Mouse (Mus musculus): ENCODE measurements around the gene Mettl23. TPM values are rescaled to one million over a fixed set of nuclear protein-coding genes. Genes with fewer than 3 reads are reported as not detected.
A peak's percentile ranks its signal among the peaks of the same experiment; 100 is the strongest.

Gene Mettl23
- polyA plus RNA-seq, 1 experiment: 18.3 TPM

GRCm38 (mm10) chr11:116851576-116852290 is 8.7 kb downstream of the Mettl23 start:
- TF ChIP-seq FLI1 (IDR thresholded peaks at IDR 0.05; ENCODE audit: low read length): no peak
- TF ChIP-seq GATA1 (IDR thresholded peaks at IDR 0.05; ENCODE audit: borderline replicate concordance, low read length): no peak
- Histone ChIP-seq H3K36me3 (replicated peaks; ENCODE audit: low read length) (peaks cover 55% of the 10 kb centered on the region), H3K9me3 (no peaks in the 10 kb centered on the region), H3K4me1 (peaks cover 42% of the 10 kb centered on the region), H3K27me3 (replicated peaks) (no peaks in the 10 kb centered on the region), H3K4me3 (replicated peaks) (peak overlapping the region; percentile 100)

GRCm38 (mm10) chr11:116852291-116852890 is 9.3 kb downstream of the Mettl23 start, which contains the start of gene Mfsd11:
Mfsd11 (plus strand) TSS chr11:116852440.
- TF ChIP-seq GATA1 (IDR thresholded peaks at IDR 0.05; ENCODE audit: borderline replicate concordance, low read length): no peak
- TF ChIP-seq FLI1 (IDR thresholded peaks at IDR 0.05; ENCODE audit: low read length): no peak
- Histone ChIP-seq H3K27me3 (replicated peaks) (no peaks in the 10 kb centered on the region), H3K4me1 (peaks cover 36% of the 10 kb centered on the region), H3K4me3 (replicated peaks) (peak within 1 kb of the TSS; percentile 100), H3K36me3 (replicated peaks; ENCODE audit: low read length) (peaks cover 55% of the 10 kb centered on the region), H3K9me3 (no peaks in the 10 kb centered on the region)

- H3K4me1 ChIP-seq: peaks cover 30% of the 10 kb centered on the region
- TF ChIP-seq GATA1 (IDR thresholded peaks at IDR 0.05; ENCODE audit: borderline replicate concordance, low read length) (no peak), FLI1 (IDR thresholded peaks at IDR 0.05; ENCODE audit: low read length) (no peak)
- H3K36me3 ChIP-seq (replicated peaks; ENCODE audit: low read length): peaks cover 50% of the 10 kb centered on the region
- H3K27me3 ChIP-seq (replicated peaks): no peaks in the 10 kb centered on the region
- no peaks in the 10 kb centered on the region for H3K9me3 ChIP-seq
- H3K4me3 ChIP-seq (replicated peaks): peak within 1 kb of the TSS; percentile 100
Measured at GRCm38 (mm10) chr11:116852891-116853511, 9.9 kb downstream of the Mettl23 start, which contains the start of gene Srsf2. Srsf2 (minus strand) TSS chr11:116853094.

GRCm38 (mm10) chr11:116853512-116853928 is 10.4 kb downstream of the Mettl23 start:
- Histone ChIP-seq H3K27me3 (replicated peaks) (no peaks in the 10 kb centered on the region), H3K36me3 (replicated peaks; ENCODE audit: low read length) (peaks cover 49% of the 10 kb centered on the region), H3K4me1 (peaks cover 25% of the 10 kb centered on the region; the same call in 1 of the 2 replicates), H3K9me3 (no peaks in the 10 kb centered on the region), H3K4me3 (replicated peaks) (peak overlapping the region; percentile 100)
- no peak for TF ChIP-seq GATA1 (IDR thresholded peaks at IDR 0.05; ENCODE audit: borderline replicate concordance, low read length)
- no peak for TF ChIP-seq FLI1 (IDR thresholded peaks at IDR 0.05; ENCODE audit: low read length)

GRCm38 (mm10) chr11:116854279-116854678 is 11.2 kb downstream of the Mettl23 start:
- peaks cover 22% of the 10 kb centered on the region; the same call in 1 of the 2 replicates for H3K4me1 ChIP-seq
- H3K36me3 ChIP-seq (replicated peaks; ENCODE audit: low read length): peaks cover 49% of the 10 kb centered on the region

GRCm38 (mm10) chr11:116857183-116857850 is 14.2 kb downstream of the Mettl23 start:
- Histone ChIP-seq H3K36me3 (replicated peaks; ENCODE audit: low read length) (peaks cover 59% of the 10 kb centered on the region), H3K4me3 (replicated peaks) (no peak overlapping the region), H3K9me3 (no peaks in the 10 kb centered on the region), H3K4me1 (peaks cover 23% of the 10 kb centered on the region; the same call in 1 of the 2 replicates), H3K27me3 (replicated peaks) (no peaks in the 10 kb centered on the region)
- TF ChIP-seq FLI1 (IDR thresholded peaks at IDR 0.05; ENCODE audit: low read length): no peak
- TF ChIP-seq GATA1 (IDR thresholded peaks at IDR 0.05; ENCODE audit: borderline replicate concordance, low read length): no peak

More at GRCm38 (mm10) chr11:116854279-116854678, 11.2 kb downstream of the Mettl23 start:
- Histone ChIP-seq H3K4me3 (replicated peaks) (peak overlapping the region; percentile 100), H3K27me3 (replicated peaks) (no peaks in the 10 kb centered on the region), H3K9me3 (no peaks in the 10 kb centered on the region)
- TF ChIP-seq FLI1 (IDR thresholded peaks at IDR 0.05; ENCODE audit: low read length) (no peak), GATA1 (IDR thresholded peaks at IDR 0.05; ENCODE audit: borderline replicate concordance, low read length) (no peak)

GRCm38 (mm10) chr11:116864444-116864843 is 21.4 kb downstream of the Mettl23 start:
- no peak for TF ChIP-seq FLI1 (IDR thresholded peaks at IDR 0.05; ENCODE audit: low read length)
- TF ChIP-seq GATA1 (IDR thresholded peaks at IDR 0.05; ENCODE audit: borderline replicate concordance, low read length): no peak
- Histone ChIP-seq H3K9me3 (no peaks in the 10 kb centered on the region), H3K36me3 (replicated peaks; ENCODE audit: low read length) (peaks cover 72% of the 10 kb centered on the region), H3K4me3 (replicated peaks) (no peak overlapping the region), H3K27me3 (replicated peaks) (no peaks in the 10 kb centered on the region), H3K4me1 (peaks cover 30% of the 10 kb centered on the region)

GRCm38 (mm10) chr11:116865945-116866585 is 23.0 kb downstream of the Mettl23 start:
- TF ChIP-seq FLI1 (IDR thresholded peaks at IDR 0.05; ENCODE audit: low read length): no peak
- no peak for TF ChIP-seq GATA1 (IDR thresholded peaks at IDR 0.05; ENCODE audit: borderline replicate concordance, low read length)
- Histone ChIP-seq H3K9me3 (no peaks in the 10 kb centered on the region), H3K4me1 (peaks cover 46% of the 10 kb centered on the region), H3K36me3 (replicated peaks; ENCODE audit: low read length) (peaks cover 62% of the 10 kb centered on the region), H3K27me3 (replicated peaks) (no peaks in the 10 kb centered on the region), H3K4me3 (replicated peaks) (no peak overlapping the region)

- H3K4me1 ChIP-seq: peaks cover 45% of the 10 kb centered on the region
- TF ChIP-seq GATA1 (IDR thresholded peaks at IDR 0.05; ENCODE audit: borderline replicate concordance, low read length): no peak
- no peak for TF ChIP-seq FLI1 (IDR thresholded peaks at IDR 0.05; ENCODE audit: low read length)
- peaks cover 62% of the 10 kb centered on the region for H3K36me3 ChIP-seq (replicated peaks; ENCODE audit: low read length)
- H3K4me3 ChIP-seq (replicated peaks): no peak overlapping the region
- H3K27me3 ChIP-seq (replicated peaks): no peaks in the 10 kb centered on the region
- H3K9me3 ChIP-seq: no peaks in the 10 kb centered on the region
Measured at GRCm38 (mm10) chr11:116868129-116868528, 25.1 kb downstream of the Mettl23 start.
